Comparison of ENCODE assay signal across 25 mouse cellular contexts in genomic region chr17:58668036-58668435, GRCm38 (mm10).
DNase-seq lines count a peak whose midpoint lies in the region; ATAC-seq and TF ChIP-seq lines count a peak whose summit lies in the region.
"Had no signal": no experiment of that assay in that cellular context is flagged by ENCODE, and none has a peak within 500 bp of the region (broad histone marks: within the 10 kb centered on the region; RNA-seq: fewer than 3 reads in every experiment).

No protein-coding gene starts in this region.

- WGBS in embryonic facial prominence, embryonic 12.5 days = 95% methylated on average over 3 of the region's 3 CpGs
- 95% methylated on average over 3 of the region's 3 CpGs for WGBS in embryonic facial prominence, embryonic 10.5 days
- 97% methylated on average over 3 of the region's 3 CpGs for WGBS in hindbrain, postnatal 0 days

- no peaks in the 10 kb centered on the region for H3K9me3 ChIP-seq in embryonic facial prominence, embryonic 12.5 days
- no peaks in the 10 kb centered on the region for H3K9me3 ChIP-seq in embryonic facial prominence, embryonic 10.5 days
- H3K9me3 ChIP-seq in hindbrain, postnatal 0 days (ENCODE audit: low read length) = no peaks in the 10 kb centered on the region
- H3K9me3 ChIP-seq: forebrain, embryonic 10.5 days; forebrain, embryonic 13.5 days; hindbrain, embryonic 10.5 days; hindbrain, embryonic 13.5 days had no signal

- H3K9ac ChIP-seq in embryonic facial prominence, embryonic 12.5 days = no peak overlapping the region
- H3K9ac ChIP-seq in hindbrain, postnatal 0 days (replicated peaks; ENCODE audit: low read length) = no peak overlapping the region
- H3K9ac ChIP-seq: forebrain, embryonic 13.5 days; hindbrain, embryonic 13.5 days had no signal

- no peak overlapping the region for H3K4me3 ChIP-seq in embryonic facial prominence, embryonic 12.5 days
- H3K4me3 ChIP-seq in embryonic facial prominence, embryonic 10.5 days = no peak overlapping the region
- no peak overlapping the region for H3K4me3 ChIP-seq in hindbrain, postnatal 0 days (ENCODE audit: low read length)
- H3K4me3 ChIP-seq: forebrain, embryonic 10.5 days; forebrain, embryonic 13.5 days; hindbrain, embryonic 10.5 days; hindbrain, embryonic 13.5 days had no signal

- ATAC-seq in embryonic facial prominence, embryonic 12.5 days (ENCODE audit: insufficient number of reproducible peaks, insufficient read depth, low FRiP score, low TSS enrichment) = 0 out of 2 replicates have a peak, but pooled peaks have one; percentile 3
- no peak for ATAC-seq in hindbrain, postnatal 0 days
- ATAC-seq: forebrain, embryonic 13.5 days; forebrain, embryonic 16.5 days; hindbrain, embryonic 16.5 days; inflammation-experienced regulatory T-cells, adult 6 months; intestine, embryonic 16.5 days had no signal

- H3K4me1 ChIP-seq in embryonic facial prominence, embryonic 12.5 days = no peaks in the 10 kb centered on the region
- H3K4me1 ChIP-seq in embryonic facial prominence, embryonic 10.5 days = no peaks in the 10 kb centered on the region
- H3K4me1 ChIP-seq in hindbrain, postnatal 0 days (ENCODE audit: insufficient read depth, low read length) = no peaks in the 10 kb centered on the region
- H3K4me1 ChIP-seq: forebrain, embryonic 10.5 days; forebrain, embryonic 13.5 days; hindbrain, embryonic 10.5 days; hindbrain, embryonic 13.5 days had no signal

- DNase-seq in embryonic facial prominence, embryonic 10.5 days (ENCODE audit: low spot score) = no peak
- DNase-seq in adrenal gland, adult 2 months = peak; percentile 78
- peak; percentile 42 for DNase-seq in adrenal gland, postnatal 10 days
- DNase-seq in adrenal gland, postnatal 36 days = peak; percentile 56 to 57
- DNase-seq in c-Kit-positive CD71-positive TER-119-positive erythroid progenitor cells, embryonic 14.5 days (ENCODE audit: low spot score) = no peak
- DNase-seq in hindbrain, postnatal 0 days (ENCODE audit: low spot score) = no peak
- DNase-seq: B cell, adult 2 months; cerebellum, adult 11 months; cerebellum, adult 2 months; cerebellum, adult 9-11 months; cerebellum, postnatal 25 days; gastrocnemius, postnatal 10 days; gastrocnemius, postnatal 36 days; heart, postnatal 36 days; kidney, adult 18-20 months had no signal

- H3K27ac ChIP-seq in embryonic facial prominence, embryonic 12.5 days = no peak overlapping the region
- H3K27ac ChIP-seq in embryonic facial prominence, embryonic 10.5 days (replicated peaks) = no peak overlapping the region
- H3K27ac ChIP-seq in hindbrain, postnatal 0 days = no peak overlapping the region
- H3K27ac ChIP-seq: forebrain, embryonic 10.5 days; forebrain, embryonic 13.5 days; hindbrain, embryonic 10.5 days; hindbrain, embryonic 13.5 days had no signal

- no peaks in the 10 kb centered on the region for H3K36me3 ChIP-seq in embryonic facial prominence, embryonic 12.5 days
- no peaks in the 10 kb centered on the region for H3K36me3 ChIP-seq in embryonic facial prominence, embryonic 10.5 days (replicated peaks)
- no peaks in the 10 kb centered on the region for H3K36me3 ChIP-seq in hindbrain, postnatal 0 days (ENCODE audit: insufficient read depth, low read length)
- H3K36me3 ChIP-seq: forebrain, embryonic 10.5 days; hindbrain, embryonic 10.5 days; hindbrain, embryonic 13.5 days had no signal

- no peak overlapping the region for H3K4me2 ChIP-seq in embryonic facial prominence, embryonic 12.5 days (replicated peaks)
- H3K4me2 ChIP-seq in hindbrain, postnatal 0 days (ENCODE audit: low read depth, low read length) = no peak overlapping the region
- H3K4me2 ChIP-seq: forebrain, embryonic 13.5 days; heart, embryonic 11.5 days; hindbrain, embryonic 13.5 days had no signal

- no peaks in the 10 kb centered on the region for H3K27me3 ChIP-seq in embryonic facial prominence, embryonic 12.5 days
- H3K27me3 ChIP-seq in embryonic facial prominence, embryonic 10.5 days (replicated peaks; ENCODE audit: low read depth, poor library complexity, severe bottlenecking) = no peaks in the 10 kb centered on the region
- no peaks in the 10 kb centered on the region for H3K27me3 ChIP-seq in hindbrain, postnatal 0 days (ENCODE audit: insufficient read depth, low read length)
- H3K27me3 ChIP-seq: forebrain, embryonic 13.5 days; hindbrain, embryonic 13.5 days had no signal

- no peak for TF ChIP-seq CTCF in hindbrain, postnatal 0 days (IDR thresholded peaks at IDR 0.05; ENCODE audit: low read depth)

Comparison
In these comparisons a context has a peak if more than half of its experiments do, and no peak if none do; other contexts are left out.
1. DNase-seq: peak in adrenal gland, adult 2 months (single experiment), adrenal gland, postnatal 10 days (single experiment) and adrenal gland, postnatal 36 days (2 of 2); none in embryonic facial prominence, embryonic 10.5 days (single experiment), c-Kit-positive CD71-positive TER-119-positive erythroid progenitor cells, embryonic 14.5 days (single experiment) and hindbrain, postnatal 0 days (single experiment).